Mouse (Mus musculus) R1 (cell line): ENCODE measurements around the gene Taar1.

Experiments
- DNase-seq: peaks from one replicate; pipeline ENCODE4 v3.0.0-alpha.2; 2018; ENCODE audit warnings: low read depth, low spot score

Gene Taar1

GRCm38 (mm10) chr10:23920056-23920455 lies at the start of gene Taar1:
Gene Taar1 (plus strand): TSS chr10:23920356.
- no peak for DNase-seq

- DNase-seq, result peak; percentile 14
These were observed 39.5 kb upstream of the Taar1 start for GRCm38 (mm10) chr10:23880695-23881094.

GRCm38 (mm10) chr10:23884910-23885309 lies 35.2 kb upstream of the Taar1 start:
- DNase-seq, result no peak

GRCm38 (mm10) chr10:23886060-23886459 lies 34.1 kb upstream of the Taar1 start:
- no peak for DNase-seq

- no peak for DNase-seq
These were observed 27.2 kb upstream of the Taar1 start for GRCm38 (mm10) chr10:23892987-23893386.

- peak; percentile 31 for DNase-seq
These were observed 25.4 kb upstream of the Taar1 start, which contains the start of gene Vnn1 for GRCm38 (mm10) chr10:23894601-23895349. Gene Vnn1 (plus strand): TSS chr10:23894688.

GRCm38 (mm10) chr10:23895376-23895775 lies 24.8 kb upstream of the Taar1 start:
- no peak for DNase-seq

- DNase-seq, result peak; percentile 21
These were observed 19.0 kb upstream of the Taar1 start for GRCm38 (mm10) chr10:23901119-23901518.

GRCm38 (mm10) chr10:23905661-23906060 lies 14.5 kb upstream of the Taar1 start:
- DNase-seq, result no peak

GRCm38 (mm10) chr10:23922468-23922867 lies 2.3 kb downstream of the Taar1 start:
- no peak for DNase-seq

- DNase-seq, result no peak
These were observed 3.8 kb downstream of the Taar1 start for GRCm38 (mm10) chr10:23923941-23924340.

- peak; percentile 40 for DNase-seq
These were observed 17.5 kb downstream of the Taar1 start for GRCm38 (mm10) chr10:23937613-23938012.

- DNase-seq, result no peak
These were observed 18.2 kb downstream of the Taar1 start, which contains the start of gene Taar2 for GRCm38 (mm10) chr10:23938312-23938711. Gene Taar2 (plus strand): TSS chr10:23938572.

GRCm38 (mm10) chr10:23942465-23942864 lies 22.3 kb downstream of the Taar1 start:
- peak; percentile 83 for DNase-seq

- DNase-seq, result no peak
These were observed 27.9 kb downstream of the Taar1 start for GRCm38 (mm10) chr10:23948026-23948425.

GRCm38 (mm10) chr10:23949508-23950005 lies 29.4 kb downstream of the Taar1 start, which contains the start of gene Taar3:
Gene Taar3 (plus strand): TSS chr10:23949558.
- peak; percentile 25 for DNase-seq

GRCm38 (mm10) chr10:23951714-23952113 lies 31.6 kb downstream of the Taar1 start:
- DNase-seq, result no peak

GRCm38 (mm10) chr10:23959071-23959470 lies 38.9 kb downstream of the Taar1 start:
- no peak for DNase-seq

GRCm38 (mm10) chr10:23960444-23960915 lies 40.3 kb downstream of the Taar1 start, which contains the start of gene Taar4:
Gene Taar4 (plus strand): TSS chr10:23960494.
- DNase-seq, result no peak

- no peak for DNase-seq
These were observed 43.3 kb downstream of the Taar1 start for GRCm38 (mm10) chr10:23963444-23963843.

GRCm38 (mm10) chr10:23964921-23965610 lies 44.9 kb downstream of the Taar1 start:
- DNase-seq, result no peak

- no peak for DNase-seq
These were observed 50.6 kb downstream of the Taar1 start, which contains the start of gene Taar5 for GRCm38 (mm10) chr10:23970656-23971165. Gene Taar5 (plus strand): TSS chr10:23970706.
